Mouse (Mus musculus) lung, adult 2 months (tissue): ENCODE data around the gene Ccl22. TPM values are rescaled to one million over a fixed set of nuclear protein-coding genes. Genes with fewer than 3 reads are reported as not detected.
A peak's percentile ranks its signal among the peaks of the same experiment; 100 is the strongest.

Source experiments
- DNase-seq: peaks from one replicate; pipeline ENCODE4 v3.0.0; 2022
- H3K4me1 ChIP-seq: fragments of 200-500 bp; 2 replicates; pipeline ENCODE4 v1.6.1; 2011; ENCODE audit warnings: low read length; ENCODE audit not compliant: control insufficient read depth, insufficient read depth
- H3K4me3 ChIP-seq: fragments of 200-500 bp; replicated peaks from 2 replicates; pipeline ENCODE3; 2011; ENCODE audit warnings: low read depth, mild to moderate bottlenecking, control low read depth, low read length; ENCODE audit errors: extremely low read depth
- CTCF ChIP-seq: fragments of 200-500 bp; IDR thresholded peaks from 2 replicates; pipeline ENCODE4 v1.5.1; 2011; ENCODE audit warnings: mild to moderate bottlenecking, low read length, control low read depth; ENCODE audit not compliant: insufficient read depth
- POLR2A ChIP-seq: fragments of 200-500 bp; IDR thresholded peaks from 2 replicates; pipeline ENCODE4 v1.6.1; 2011; ENCODE audit warnings: low read depth, mild to moderate bottlenecking, control low read depth, low read length, borderline replicate concordance; ENCODE audit errors: extremely low read depth
- WGBS: fragments of 180-500 bp; shearing (Covaris S2); methylation state at CpG from one replicate; pipeline ENCODE4 v1.1.7; 2018; 5-methylcytosine and 5-hydroxymethylcytosine counted together
- polyA plus RNA-seq: library from polyadenylated mRNA; depleted of rRNA; stranded (reverse); fragments of >200 nt; gene quantifications from 2 replicates; pipeline ENCODE4 v1.2.3, GENCODE M21; 2012

Gene Ccl22
- polyA plus RNA-seq, 1 experiment, result 11.8 TPM

GRCm38 (mm10) chr8:94704669-94704984, 40.8 kb upstream of the Ccl22 start:
- DNase-seq, result no peak
- no peak for TF ChIP-seq CTCF
- no peak for TF ChIP-seq POLR2A
- H3K4me3 ChIP-seq, result peak overlapping the region; percentile 61
- 13% methylated on average over 9 of the region's 9 CpGs for WGBS
- H3K4me1 ChIP-seq, result peaks cover 7% of the 10 kb centered on the region; the same call in 1 of the 2 replicates

- TF ChIP-seq CTCF (no peak), POLR2A (no peak)
- H3K4me1 ChIP-seq, result peaks cover 7% of the 10 kb centered on the region; the same call in 1 of the 2 replicates
- no peak for DNase-seq
- WGBS, result 70% methylated on average over 10 of the region's 10 CpGs
- no peak overlapping the region for H3K4me3 ChIP-seq
These were observed 39.7 kb upstream of the Ccl22 start for GRCm38 (mm10) chr8:94705581-94706245.

GRCm38 (mm10) chr8:94706732-94707395, 38.5 kb upstream of the Ccl22 start:
- H3K4me3 ChIP-seq, result no peak overlapping the region
- 63% methylated on average over 9 of the region's 9 CpGs for WGBS
- no peak for TF ChIP-seq POLR2A
- TF ChIP-seq CTCF, result no peak
- no peak for DNase-seq
- peaks cover 7% of the 10 kb centered on the region; the same call in 1 of the 2 replicates for H3K4me1 ChIP-seq

- WGBS, result 54% methylated on average over 8 of the region's 8 CpGs
- Histone ChIP-seq H3K4me3 (no peak overlapping the region), H3K4me1 (peaks cover 15% of the 10 kb centered on the region)
- DNase-seq, result no peak
- no peak for TF ChIP-seq CTCF
- TF ChIP-seq POLR2A, result no peak
These were observed 35.1 kb upstream of the Ccl22 start for GRCm38 (mm10) chr8:94710336-94710735.

- 28% methylated on average over 5 of the region's 5 CpGs for WGBS
- TF ChIP-seq CTCF (no peak), POLR2A (no peak)
- Histone ChIP-seq H3K4me3 (no peak overlapping the region), H3K4me1 (peaks cover 15% of the 10 kb centered on the region)
- no peak for DNase-seq
These were observed 34.2 kb upstream of the Ccl22 start for GRCm38 (mm10) chr8:94711160-94711718.

- TF ChIP-seq CTCF (no peak), POLR2A (no peak)
- WGBS, result 44% methylated on average over 5 of the region's 5 CpGs
- DNase-seq, result no peak
- peaks cover 7% of the 10 kb centered on the region; the same call in 1 of the 2 replicates for H3K4me1 ChIP-seq
- no peak overlapping the region for H3K4me3 ChIP-seq
These were observed 30.8 kb upstream of the Ccl22 start for GRCm38 (mm10) chr8:94714556-94714955.

GRCm38 (mm10) chr8:94715871-94716270, 29.5 kb upstream of the Ccl22 start:
- WGBS, result 78% methylated on average over 3 of the region's 3 CpGs
- Histone ChIP-seq H3K4me1 (peaks cover 7% of the 10 kb centered on the region; the same call in 1 of the 2 replicates), H3K4me3 (no peak overlapping the region)
- TF ChIP-seq POLR2A, result no peak
- no peak for DNase-seq

- 49% methylated on average over 1 of the region's 1 CpGs for WGBS
- DNase-seq, result no peak
- TF ChIP-seq CTCF (no peak), POLR2A (no peak)
- Histone ChIP-seq H3K4me1 (peaks cover 7% of the 10 kb centered on the region; the same call in 1 of the 2 replicates), H3K4me3 (no peak overlapping the region)
These were observed 28.5 kb upstream of the Ccl22 start for GRCm38 (mm10) chr8:94716841-94717240.

- 47% methylated on average over 5 of the region's 5 CpGs for WGBS
These were observed 19.4 kb upstream of the Ccl22 start for GRCm38 (mm10) chr8:94725998-94726397.

More at GRCm38 (mm10) chr8:94725998-94726397, 19.4 kb upstream of the Ccl22 start:
- Histone ChIP-seq H3K4me3 (no peak overlapping the region), H3K4me1 (0 out of 2 replicates have a peak, but pooled peaks cover 2% of the 10 kb centered on the region)
- DNase-seq, result no peak
- TF ChIP-seq CTCF (no peak), POLR2A (no peak)
